Mouse (Mus musculus) kidney, postnatal 10 days (tissue): ENCODE results near the gene I0C0044D17Rik.

ENCODE experiments used
- DNase-seq: peaks from one replicate; pipeline ENCODE4 v3.0.0; 2021; ENCODE audit warnings: mixed read lengths

Gene I0C0044D17Rik

DNA sequence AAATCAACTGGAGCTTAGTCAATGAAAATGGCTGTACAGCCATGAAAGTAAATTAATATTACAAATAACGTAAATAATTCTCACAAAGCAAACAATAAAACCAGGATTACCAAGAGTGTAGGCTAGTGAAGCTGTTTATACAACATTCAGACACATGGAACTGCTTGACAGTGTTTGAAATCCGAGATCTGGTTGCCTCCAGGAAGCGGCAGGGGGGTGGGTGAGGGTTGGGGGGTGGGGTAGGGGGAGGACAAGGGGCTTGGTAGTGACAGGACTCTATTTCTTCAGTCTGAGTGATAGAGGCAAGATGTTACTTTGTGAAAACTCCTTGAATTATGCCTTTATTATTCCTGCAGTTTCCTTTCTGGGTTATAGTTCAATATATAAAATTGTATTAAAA lies 3.1 kb upstream of the I0C0044D17Rik start:
- no peak for DNase-seq

DNA sequence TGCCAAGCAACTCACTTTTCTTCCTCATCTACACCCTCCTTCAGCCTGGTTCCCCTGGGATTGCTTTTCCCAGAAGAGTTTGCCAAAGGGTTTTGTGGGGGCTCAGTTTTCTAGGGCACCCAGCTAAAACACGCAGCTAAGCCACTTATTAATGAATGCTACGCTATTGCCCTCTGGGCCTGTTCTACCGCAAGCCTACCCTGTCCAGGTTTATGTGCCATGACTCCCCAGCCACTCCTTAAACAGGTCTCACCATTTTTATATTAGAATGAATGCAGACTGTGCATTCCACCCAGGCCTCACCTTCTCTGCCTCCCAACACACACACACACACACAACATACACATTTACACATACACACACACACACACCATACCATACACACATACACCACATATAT lies 593 bp downstream of the I0C0044D17Rik start:
- no peak for DNase-seq

DNA sequence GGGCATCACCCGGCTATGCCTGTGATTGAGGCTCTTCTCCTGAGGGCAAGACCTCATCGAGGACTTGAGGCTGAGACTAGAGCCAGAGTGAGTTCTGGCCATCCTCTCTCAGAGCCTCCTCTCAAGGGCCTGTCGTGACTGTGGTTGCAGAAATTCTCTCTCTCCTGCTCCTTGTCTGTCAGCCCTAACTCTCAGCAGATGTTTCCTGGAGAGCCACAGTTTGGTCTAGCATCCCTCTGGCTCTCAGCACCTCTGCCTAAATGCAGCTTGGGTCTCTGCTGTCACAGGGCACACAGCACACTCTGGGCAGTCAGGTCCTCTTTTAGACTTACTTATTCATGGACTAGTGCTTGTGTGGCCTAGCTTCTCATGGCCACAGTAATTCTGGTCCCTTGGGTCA lies 1.2 kb downstream of the I0C0044D17Rik start:
- no peak for DNase-seq

DNA sequence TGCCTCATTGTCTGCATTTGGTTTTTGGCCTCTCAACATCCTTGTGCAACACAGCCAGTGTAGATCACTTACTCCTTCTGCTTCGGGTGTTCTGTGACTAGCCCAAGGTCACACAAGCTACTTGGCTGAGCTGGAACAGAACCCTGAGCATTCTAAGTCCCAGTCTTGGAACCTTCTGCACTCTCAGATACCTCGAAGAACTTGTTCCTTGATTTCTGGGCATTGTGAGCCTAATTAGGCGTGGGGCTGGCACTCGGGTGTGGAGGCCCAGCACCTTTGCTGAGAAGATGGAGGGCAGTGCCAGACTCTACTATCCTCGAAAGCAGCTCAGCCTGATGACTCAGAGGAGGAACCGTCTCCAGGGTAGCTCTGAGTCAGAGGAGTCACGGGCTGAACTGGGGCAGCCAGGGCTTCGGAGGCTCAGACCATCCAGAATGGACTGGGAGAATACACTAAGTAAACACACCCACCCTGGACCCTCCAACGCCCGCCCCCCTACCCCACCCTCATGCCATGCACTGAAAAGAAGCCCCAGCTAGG lies 4.4 kb downstream of the I0C0044D17Rik start:
- DNase-seq: no peak

DNA sequence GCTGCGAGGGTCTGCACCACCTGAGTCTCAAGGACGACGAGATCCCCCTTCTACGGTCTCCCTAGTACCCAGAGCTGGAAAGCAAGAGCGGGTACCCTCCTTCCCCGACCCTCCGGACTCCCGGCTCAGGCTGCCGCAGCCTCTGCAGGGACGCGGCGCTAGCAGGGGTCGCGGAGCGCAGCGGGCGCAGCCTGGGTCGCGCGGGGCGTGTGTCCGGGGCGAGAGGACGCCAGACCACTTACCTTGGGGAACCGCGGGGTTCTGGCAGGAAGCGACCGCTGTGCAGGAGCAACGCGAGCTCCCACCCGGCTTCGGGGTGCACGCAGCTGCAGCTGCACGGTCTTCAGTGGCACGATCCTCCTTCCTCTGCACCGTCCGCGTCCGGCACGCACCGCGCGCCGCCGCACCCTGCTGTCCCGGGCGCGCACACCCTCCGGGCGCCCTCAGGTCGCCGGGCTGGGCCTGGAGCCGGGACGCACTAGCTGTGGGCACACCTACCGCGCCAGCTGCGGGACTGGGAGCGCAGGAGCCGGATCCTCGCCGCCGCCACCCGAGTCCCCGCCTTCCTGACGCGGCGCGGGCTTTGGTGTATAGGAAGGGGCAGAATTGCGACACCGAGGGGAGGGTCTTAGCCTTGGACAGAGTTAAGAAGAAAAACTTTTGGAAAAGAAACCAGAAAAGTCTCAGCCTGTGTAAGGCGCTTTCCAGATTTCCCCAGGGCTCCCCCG lies 6.3 kb downstream of the I0C0044D17Rik start, which contains the start of gene Kank4:
Kank4 (minus strand) TSS at position 354 of the 728 bp plus-strand sequence.
- DNase-seq: peak; percentile 82

DNA sequence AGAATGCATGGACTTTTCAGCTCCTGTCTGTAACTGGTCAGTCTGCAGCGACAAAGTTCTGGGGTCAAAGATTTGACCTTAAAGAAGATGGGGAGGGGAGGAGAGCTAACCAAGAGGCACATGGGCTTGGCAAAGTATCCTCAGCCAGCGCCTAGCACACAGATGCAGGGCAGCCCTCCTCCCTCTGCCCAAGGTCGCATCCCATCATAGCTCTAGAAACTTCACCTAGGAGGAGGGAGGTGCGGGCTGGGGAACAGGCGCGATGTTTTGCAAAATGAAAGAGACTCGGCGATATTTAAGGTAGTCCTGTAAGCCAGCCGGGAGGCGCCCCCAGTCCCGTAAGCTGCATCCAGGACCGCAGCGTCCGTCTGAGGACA lies 6.8 kb downstream of the I0C0044D17Rik start:
- DNase-seq: no peak

DNA sequence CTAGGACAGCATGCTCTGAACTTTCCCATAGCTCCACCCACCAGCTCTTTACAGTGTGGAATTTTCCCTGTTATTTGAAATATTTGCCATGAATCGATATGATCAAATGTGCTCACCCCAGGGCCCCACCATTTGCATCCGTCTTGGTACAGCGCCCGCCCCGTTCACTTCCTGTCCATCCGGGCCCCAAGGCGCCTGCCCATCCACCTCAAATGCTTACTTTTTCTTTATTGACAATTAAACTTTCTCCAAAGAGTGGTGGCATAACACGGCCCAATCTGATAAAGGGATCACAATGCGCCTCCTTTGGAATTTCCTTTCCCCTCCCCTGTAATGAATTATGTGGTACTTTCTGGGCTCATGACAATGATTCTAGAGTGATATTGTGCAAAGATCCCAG lies 17.3 kb downstream of the I0C0044D17Rik start:
- DNase-seq: peak; percentile 47

DNA sequence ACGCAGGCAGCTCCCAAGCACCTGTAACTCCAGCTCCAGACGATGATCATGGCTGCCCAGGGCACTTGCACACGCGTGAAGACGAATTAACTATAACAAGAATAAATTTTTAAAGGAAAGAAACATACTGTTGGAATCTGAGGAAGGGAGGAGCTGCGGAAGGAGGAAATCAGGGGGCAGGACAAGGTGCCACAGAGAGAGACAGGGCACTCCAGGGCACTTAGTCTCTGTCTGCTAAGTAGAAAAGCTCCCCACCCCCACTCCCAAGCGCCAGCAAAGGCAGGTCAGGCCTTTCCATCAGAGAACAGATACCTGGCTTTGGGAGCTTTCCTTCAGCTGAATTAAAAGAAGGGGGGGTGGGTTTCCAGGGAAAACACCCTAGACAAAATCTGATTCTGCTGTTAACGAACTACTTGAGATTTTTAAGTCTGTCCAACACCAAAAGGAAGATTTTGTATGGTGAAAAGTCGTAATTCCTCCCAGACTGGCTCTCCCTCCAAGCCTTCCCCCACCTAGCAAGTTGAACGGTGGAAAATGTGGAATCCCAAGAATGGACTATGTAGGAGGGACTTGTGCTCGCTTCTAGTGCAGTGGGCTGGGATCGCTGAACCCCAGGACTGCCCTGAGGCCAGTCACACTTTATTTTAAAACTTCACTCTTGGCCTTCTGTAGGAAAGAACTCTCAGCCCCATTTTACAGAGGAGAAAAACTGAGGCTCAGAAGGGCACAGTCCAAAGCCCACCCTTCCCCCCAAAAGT lies 18.2 kb downstream of the I0C0044D17Rik start:
- DNase-seq: no peak

DNA sequence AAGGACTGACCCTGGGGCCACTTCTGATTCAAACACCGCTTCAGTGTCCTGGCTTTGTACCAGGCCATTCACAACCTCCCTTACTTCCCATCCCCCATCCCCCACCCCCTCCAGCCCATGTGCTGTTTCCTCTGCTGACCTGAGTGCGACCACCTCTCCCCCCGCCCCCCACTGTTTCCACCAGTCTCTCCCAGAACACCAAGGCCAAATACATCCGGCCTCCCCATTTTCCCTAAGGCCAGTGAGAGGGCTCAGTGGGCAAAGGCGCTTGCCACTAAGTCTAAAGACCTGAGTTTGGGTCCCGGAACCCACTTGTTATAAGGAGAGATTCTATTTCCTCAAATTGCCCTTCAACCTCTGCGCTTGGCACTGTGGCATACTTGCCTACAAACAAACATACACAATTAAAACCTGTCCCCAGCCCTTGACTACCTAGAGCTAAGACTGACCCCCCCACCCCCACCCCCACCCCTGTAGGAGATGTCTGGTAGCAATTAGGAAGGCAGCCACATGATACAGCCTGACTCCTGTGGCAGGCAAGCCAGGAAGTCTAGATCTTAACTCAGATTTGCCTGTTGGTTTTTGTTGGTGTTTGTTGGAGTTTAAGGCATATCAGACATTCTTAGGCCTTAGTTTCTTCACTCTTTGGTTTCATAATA lies 19.0 kb downstream of the I0C0044D17Rik start:
- DNase-seq: no peak

DNA sequence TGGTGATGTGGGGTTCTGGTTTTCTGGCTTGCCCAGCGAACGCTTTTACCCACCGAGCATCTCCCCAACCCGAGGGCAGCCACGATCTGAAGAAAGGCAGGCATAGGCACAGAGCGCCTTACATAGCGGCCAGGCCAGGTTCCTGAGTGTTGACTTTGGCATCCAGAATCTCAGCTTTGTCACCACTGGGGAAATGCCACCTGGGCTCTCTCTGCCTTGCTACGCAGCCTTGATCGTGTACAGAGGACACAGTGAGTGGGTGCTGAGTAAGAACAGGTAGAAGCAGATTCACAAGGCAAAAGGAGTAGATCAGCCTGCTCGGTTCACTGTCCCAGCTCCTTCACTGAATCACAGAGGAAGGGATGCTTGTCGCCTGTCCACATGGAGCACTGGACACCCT lies 21.9 kb downstream of the I0C0044D17Rik start:
- no peak for DNase-seq

DNA sequence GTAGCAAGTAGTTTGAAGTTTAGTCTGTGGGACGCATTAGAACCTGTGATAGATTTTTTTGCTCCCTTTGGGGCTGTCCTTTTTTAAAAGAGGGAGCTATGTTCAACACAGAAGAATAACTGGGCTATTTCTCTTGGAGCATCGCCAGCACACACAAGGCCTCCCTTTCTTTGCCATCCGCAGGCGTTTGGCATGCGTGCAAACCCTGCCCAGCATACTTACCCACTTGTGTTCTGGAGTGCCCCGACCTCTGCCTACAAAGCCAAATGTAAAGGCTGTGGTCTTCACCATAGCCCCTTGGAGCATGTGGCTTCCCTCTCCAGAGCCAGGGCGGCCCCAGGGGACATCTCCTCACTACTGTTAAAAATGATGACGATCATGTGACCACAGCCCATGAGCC lies 22.8 kb downstream of the I0C0044D17Rik start:
- DNase-seq: peak; percentile 34

DNA sequence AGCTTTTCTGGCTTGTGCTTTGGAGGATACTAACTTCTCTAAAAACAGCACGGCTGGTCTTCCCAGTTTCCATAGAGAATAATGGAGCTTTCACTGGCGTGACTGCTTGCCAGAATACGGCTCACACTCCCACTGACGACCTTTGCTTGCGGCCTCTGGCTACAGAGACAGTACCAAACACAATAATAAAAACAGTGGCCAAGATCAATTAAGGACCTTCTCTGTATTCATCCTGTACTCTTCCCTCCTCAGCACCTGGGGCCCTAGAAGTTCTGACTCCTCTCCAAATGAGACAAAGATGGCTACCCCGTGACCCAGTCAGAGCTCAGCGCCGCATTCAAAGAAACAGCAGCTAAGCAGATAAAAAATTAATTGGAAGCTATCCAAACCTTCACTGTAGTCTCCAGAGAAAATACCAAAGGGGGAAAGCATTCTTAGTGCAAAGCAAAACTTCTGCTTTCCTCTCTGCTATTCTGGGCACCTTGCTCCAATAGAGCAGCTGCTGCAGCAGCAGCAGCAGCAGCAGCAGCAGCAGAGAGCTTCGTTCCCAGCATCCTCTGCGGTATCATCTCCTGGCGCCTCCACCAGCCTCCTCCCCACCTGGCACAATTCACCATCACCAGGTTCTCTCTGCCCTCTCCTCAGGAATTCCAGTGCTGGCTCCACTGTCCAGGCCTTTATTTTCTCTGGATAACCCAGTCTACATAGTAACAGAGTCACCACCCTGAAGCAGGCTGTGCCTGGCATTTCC lies 26.9 kb downstream of the I0C0044D17Rik start:
- DNase-seq: peak; percentile 54

DNA sequence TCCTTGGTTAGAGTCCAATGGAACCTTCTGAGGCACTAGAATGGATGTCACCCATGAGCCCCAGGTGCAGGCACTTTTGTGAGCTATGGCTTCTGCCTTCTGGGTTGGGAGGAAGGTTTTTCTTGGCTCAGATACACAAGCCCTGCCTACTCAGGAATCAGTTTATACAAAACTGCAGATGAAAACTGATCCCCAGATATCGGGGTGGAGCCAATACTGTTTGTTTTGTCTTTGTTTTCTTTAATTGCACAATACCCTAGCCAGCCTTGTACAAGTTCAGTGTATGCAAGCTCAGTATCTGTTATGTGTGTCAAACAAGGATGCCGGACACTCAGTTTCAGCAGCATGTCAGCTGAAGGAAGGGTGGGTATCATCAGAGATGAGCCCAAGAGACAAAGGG lies 28.4 kb downstream of the I0C0044D17Rik start:
- DNase-seq: no peak

DNA sequence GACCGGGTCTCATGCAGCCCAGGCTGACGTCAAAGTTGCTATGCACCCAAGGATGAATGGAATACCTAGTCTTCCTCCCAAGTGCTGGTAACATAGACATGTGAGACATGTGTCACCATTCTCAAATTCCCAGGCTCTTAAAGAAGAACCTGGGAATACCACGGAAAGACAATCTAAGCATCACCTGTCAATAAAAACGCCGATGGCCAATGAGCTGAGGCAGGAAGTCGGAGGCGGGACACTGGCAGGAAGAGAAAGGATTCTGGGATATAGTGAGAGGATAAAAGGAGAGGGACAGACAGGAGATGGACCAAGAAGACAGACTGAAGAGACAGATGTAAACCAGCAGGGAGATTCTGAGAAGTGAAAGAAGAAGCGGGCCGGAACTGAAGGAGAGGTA lies 30.2 kb downstream of the I0C0044D17Rik start:
- DNase-seq: no peak

DNA sequence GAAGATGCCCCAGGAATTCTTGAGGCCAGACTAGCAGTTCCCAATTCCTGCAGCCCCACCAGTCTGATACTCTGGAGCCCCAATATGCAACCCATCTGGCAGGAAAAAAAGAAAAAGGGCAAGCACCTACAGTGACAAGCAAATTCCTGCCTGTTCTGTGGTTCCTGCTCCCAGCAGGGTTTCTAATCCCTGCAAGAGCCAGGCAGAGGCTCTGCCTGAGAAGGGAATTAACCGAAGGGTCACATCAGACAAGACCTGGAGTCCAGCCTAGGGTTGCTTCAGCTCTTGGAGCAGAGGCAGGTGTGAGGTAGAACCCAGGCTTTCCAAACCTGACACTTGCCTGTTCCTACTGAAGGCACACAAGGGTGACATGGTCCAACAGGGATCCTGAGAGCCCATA lies 32.9 kb downstream of the I0C0044D17Rik start:
- DNase-seq: no peak

DNA sequence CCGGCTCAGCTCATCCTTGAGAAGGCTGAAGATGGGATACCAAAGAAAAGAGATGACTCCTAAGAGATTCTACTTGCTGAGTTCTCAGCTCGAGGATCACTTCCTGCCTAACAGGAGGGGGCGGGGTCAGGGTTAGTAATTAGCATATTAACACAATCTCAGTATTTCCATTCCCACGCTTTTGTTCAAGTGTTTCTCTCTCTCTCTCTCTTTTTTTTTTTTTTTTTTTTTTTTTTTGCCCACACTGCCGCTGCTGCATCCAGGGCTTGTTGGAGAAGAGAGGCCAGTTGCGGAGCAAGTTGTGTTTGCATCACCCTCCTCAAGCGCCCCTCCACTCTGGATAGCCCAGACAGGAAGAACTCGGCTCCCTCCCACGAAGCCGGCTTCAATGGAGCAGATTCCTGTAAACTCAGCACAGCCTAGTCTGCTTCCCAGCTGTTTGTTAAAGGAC lies 33.8 kb downstream of the I0C0044D17Rik start:
- DNase-seq: peak; percentile 57

DNA sequence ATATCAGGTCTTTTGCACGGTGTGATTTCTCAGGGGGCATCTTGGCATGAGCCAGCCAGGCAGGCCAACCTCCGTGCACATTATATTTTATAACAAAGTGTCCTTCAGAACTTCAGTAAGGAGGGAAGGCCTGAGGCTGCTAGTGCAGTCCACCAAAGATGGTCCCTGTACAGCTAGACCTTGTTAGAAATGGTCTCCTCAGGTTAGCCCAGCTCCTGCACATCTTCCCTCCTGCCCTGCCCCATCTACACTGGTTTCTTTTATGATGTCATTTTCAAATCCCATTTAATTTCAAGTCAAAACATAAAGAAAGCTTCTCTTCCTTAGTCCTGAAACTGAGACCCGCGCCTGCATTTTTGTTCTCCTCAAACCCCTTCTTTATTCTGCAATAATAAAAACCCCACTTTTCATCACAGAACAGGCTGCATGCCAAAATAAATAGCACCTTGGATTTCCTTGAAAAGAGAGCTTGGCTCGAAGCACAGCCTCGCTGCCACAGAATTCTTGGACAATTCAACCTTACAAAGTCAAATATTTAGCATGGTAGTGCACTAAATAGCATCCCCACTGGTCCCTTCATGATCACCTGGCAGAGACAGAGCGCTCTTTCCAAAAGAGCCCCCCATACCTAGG lies 34.4 kb downstream of the I0C0044D17Rik start:
- no peak for DNase-seq

DNA sequence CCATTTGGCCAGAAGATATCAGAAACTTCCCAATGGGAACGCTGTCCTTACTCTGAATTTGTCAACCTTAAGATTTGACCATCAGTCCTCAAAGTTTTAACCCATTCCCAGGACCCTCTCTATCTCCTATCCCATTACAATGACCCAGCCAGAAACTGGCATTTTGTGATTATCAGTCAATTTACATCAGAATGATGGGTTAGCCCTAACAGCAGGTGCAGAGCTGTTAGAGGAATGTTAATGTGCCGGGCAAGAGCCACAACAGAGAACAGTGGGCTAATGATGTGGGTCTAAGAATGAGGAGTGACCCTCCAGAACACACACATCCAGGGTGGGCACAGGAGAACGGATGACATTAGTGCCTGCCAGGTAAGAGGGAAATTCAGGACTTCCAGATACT lies 37.4 kb downstream of the I0C0044D17Rik start:
- no peak for DNase-seq

DNA sequence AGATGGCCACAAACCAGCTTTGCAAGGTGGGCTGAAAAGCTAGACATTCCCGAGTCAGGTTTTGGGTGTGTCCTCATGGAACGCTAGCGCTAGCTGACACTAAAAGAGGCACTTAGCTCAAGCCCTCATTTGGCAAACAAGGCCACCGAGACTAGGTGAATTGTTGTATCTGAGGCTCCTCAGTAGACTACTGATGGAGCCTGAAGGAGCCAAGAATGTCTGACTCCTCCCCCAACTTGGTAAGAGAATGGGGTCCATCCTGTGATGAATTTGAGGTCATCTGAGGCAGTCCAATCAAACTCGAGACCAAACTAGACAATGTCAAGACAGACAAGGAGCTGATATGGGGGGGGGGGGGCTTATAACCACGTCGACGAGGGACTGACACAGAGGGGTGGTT lies 37.8 kb downstream of the I0C0044D17Rik start:
- DNase-seq: no peak

DNA sequence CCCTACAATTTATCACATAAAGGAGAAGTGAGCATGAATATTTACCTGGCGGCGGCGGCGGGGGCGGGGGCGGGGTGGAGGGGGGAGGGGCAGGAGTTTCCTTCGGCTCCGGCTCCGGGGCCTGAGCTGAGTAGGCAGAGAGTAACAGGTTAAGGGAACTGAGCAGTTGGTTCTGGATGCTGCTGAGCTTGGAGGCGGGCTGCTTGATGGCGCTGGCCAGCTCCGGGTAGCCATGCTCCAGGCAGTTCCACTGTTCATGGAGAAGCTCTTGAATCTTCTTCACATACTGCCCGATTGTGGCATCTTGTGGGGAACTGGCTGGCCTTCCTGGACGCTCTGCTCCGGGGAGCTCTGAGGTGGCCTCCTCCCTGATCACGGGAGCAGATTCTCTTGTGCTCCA lies 45.4 kb downstream of the I0C0044D17Rik start:
- no peak for DNase-seq

DNA sequence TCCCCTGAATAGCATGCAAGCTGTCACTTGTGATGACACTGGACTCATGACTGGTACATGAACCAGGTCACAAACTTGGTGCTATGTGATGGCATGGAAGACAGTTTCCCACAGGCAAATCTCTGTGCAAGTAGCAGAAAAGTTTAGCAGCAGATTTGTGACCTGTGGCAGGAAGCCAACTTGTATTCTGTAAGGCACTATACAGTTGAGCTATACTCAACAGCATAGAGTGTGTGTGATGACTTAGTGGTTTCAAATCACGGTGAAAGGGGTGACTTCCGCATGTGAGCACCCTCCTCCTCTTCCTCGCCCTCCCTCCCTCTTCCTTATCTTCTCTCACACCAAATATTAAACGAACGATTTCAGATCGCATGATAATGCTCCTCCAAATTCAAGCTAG lies 46.2 kb downstream of the I0C0044D17Rik start:
- DNase-seq: no peak

DNA sequence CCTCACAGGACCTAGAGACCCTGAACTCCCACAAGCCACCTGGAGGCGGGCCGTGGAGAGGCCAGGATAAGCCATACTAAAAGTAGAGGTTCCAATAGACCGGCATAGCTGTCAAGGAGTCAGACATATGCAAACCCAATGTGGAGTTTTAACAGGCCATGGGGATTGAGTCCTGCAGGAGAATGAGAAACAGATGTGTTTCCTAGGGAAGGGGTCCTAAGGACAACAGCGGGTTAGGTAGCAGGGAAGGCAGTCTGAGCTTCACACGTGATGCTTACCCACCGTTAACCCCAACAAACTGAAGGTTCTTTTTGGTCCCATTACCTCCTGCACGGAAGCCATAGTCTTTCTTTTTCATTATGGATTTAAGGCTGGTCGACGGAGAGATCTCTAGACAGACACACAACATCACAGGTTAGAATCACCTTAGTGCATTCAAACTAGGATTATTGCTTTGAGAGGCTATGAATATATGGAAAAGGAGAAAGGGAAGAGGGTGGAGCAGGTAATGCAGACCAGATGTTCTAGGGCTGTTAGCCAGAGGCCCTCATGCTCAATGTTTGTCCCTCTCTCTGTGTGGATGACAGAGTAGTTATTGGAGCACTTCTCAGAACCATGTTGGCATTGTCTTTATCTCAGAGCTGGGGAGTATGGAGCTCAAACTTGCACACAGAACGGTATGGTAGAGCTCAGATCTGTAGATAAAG lies 46.8 kb downstream of the I0C0044D17Rik start:
- DNase-seq: no peak
